Mouse (Mus musculus) myocyte (in vitro differentiated cells): ENCODE data around the gene Piga. TPM values are rescaled to one million over a fixed set of nuclear protein-coding genes. Genes with fewer than 3 reads are reported as not detected.

Experiments used
- H3K27me3 ChIP-seq: one replicate; pipeline ENCODE4 v1.6.1; 2011; ENCODE audit not compliant: control insufficient read depth, insufficient read depth, insufficient read length
- H3K36me3 ChIP-seq: one replicate; pipeline ENCODE4 v1.6.1; 2011; ENCODE audit not compliant: control insufficient read depth, insufficient read depth
- H3K4me2 ChIP-seq: one replicate; pipeline ENCODE4 v1.6.1; 2011; ENCODE audit warnings: low read depth, control low read depth
- H3K4me3 ChIP-seq: one replicate; pipeline ENCODE4 v1.5.1; 2011; ENCODE audit warnings: mild to moderate bottlenecking, control low read depth, moderate library complexity
- H3K79me2 ChIP-seq: one replicate; pipeline ENCODE4 v1.6.1; 2011; ENCODE audit not compliant: control insufficient read depth, insufficient read depth
- H3ac ChIP-seq: one replicate; pipeline ENCODE4 v1.6.1; 2011; ENCODE audit not compliant: control insufficient read depth, insufficient read length
- CEBPB ChIP-seq: IDR thresholded peaks from 2 replicates; pipeline ENCODE4 v1.6.1; 2011; ENCODE audit warnings: mild to moderate bottlenecking, moderate library complexity; ENCODE audit not compliant: poor library complexity, insufficient read depth, severe bottlenecking
- E2F4 ChIP-seq: IDR thresholded peaks from one replicate; pipeline ENCODE4 v1.6.1; 2011; ENCODE audit warnings: mild to moderate bottlenecking, control low read depth, moderate library complexity; ENCODE audit not compliant: insufficient read depth
- MAX ChIP-seq: IDR thresholded peaks from one replicate; pipeline ENCODE4 v1.6.1; 2011; ENCODE audit warnings: low read depth, mild to moderate bottlenecking, control low read depth
- MYOD1 ChIP-seq, 3 experiments: IDR thresholded peaks; one replicate each; pipeline ENCODE4 v1.6.1; 2011; ENCODE audit warnings: control low read depth in 2 of 3, low read depth in 2 of 3, mild to moderate bottlenecking in 2 of 3, moderate library complexity in 1 of 3; ENCODE audit not compliant: insufficient read length in 2 of 3, control insufficient read depth in 1 of 3
- MYOG ChIP-seq, 3 experiments: IDR thresholded peaks; one replicate each; pipeline ENCODE4 v1.6.1; 2011; ENCODE audit warnings: control low read depth in 2 of 3, low read depth in 2 of 3, mild to moderate bottlenecking in 2 of 3; ENCODE audit not compliant: insufficient read length in 2 of 3, control insufficient read depth in 1 of 3, insufficient read depth in 1 of 3
- POLR2A ChIP-seq: IDR thresholded peaks from one replicate; pipeline ENCODE4 v1.6.1; 2011; ENCODE audit warnings: low read depth, mild to moderate bottlenecking, control low read depth, moderate library complexity; ENCODE audit not compliant: insufficient read length
- POLR2AphosphoS2 ChIP-seq: IDR thresholded peaks from one replicate; pipeline ENCODE4 v1.6.1; 2011; ENCODE audit warnings: low read depth, control low read depth; ENCODE audit not compliant: insufficient read length
- REST ChIP-seq: IDR thresholded peaks from one replicate; pipeline ENCODE4 v1.6.1; 2011; ENCODE audit warnings: mild to moderate bottlenecking, control low read depth, moderate library complexity; ENCODE audit not compliant: insufficient read depth, insufficient read length
- SRF ChIP-seq: IDR thresholded peaks from one replicate; pipeline ENCODE4 v1.6.1; 2011; ENCODE audit warnings: low read depth; ENCODE audit not compliant: control insufficient read depth, insufficient read length
- TCF12 ChIP-seq: IDR thresholded peaks from one replicate; pipeline ENCODE4 v1.6.1; 2011; ENCODE audit warnings: mild to moderate bottlenecking, control low read depth; ENCODE audit not compliant: poor library complexity, insufficient read depth, severe bottlenecking
- TCF3 ChIP-seq: IDR thresholded peaks from one replicate; pipeline ENCODE4 v1.6.1; 2011; ENCODE audit warnings: low read depth, control low read depth; ENCODE audit not compliant: insufficient read length
- USF1 ChIP-seq: IDR thresholded peaks from one replicate; pipeline ENCODE4 v1.6.1; 2011; ENCODE audit warnings: low read depth, mild to moderate bottlenecking, control low read depth, moderate library complexity
- polyA plus RNA-seq: library from polyadenylated mRNA; unstranded; fragments of >200 nt; fragmentation: generic; extraction: Trizol; gene quantifications from one replicate; pipeline ENCODE4 v1.2.1, GENCODE M21; 2012; ENCODE audit warnings: missing spikeins

The Piga gene
- polyA plus RNA-seq, 1 experiment: 2.5 TPM

- TF ChIP-seq MAX (no peak), SRF (no peak), MYOD1 (IDR thresholded peaks at IDR 0.05; ENCODE audit: control insufficient read depth in 1 of 3, insufficient read length in 2 of 3, low read depth in 2 of 3) (no peak), TCF12 (no peak), MYOG (IDR thresholded peaks at IDR 0.05; ENCODE audit: control insufficient read depth in 1 of 3, insufficient read depth in 1 of 3, insufficient read length in 2 of 3, low read depth in 2 of 3) (no peak), POLR2A (peak; percentile 25), USF1 (no peak), E2F4 (peak; percentile 42), CEBPB (peak; percentile 68), TCF3 (no peak), POLR2AphosphoS2 (no peak), REST (no peak)
- no peaks in the 10 kb centered on the region for H3K79me2 ChIP-seq
- H3K4me3 ChIP-seq: peak overlapping the region; percentile 14
- peak overlapping the region; percentile 65 for H3K4me2 ChIP-seq
- H3K27me3 ChIP-seq: no peaks in the 10 kb centered on the region
- no peaks in the 10 kb centered on the region for H3K36me3 ChIP-seq
- H3ac ChIP-seq: no peak overlapping the region
Observed at GRCm38 (mm10) chrX:164381618-164382408, 37.8 kb upstream of the Piga start.

GRCm38 (mm10) chrX:164394091-164394490 lies 25.5 kb upstream of the Piga start:
- no peaks in the 10 kb centered on the region for H3K79me2 ChIP-seq
- H3K4me2 ChIP-seq: peak overlapping the region; percentile 34
- H3K36me3 ChIP-seq: no peaks in the 10 kb centered on the region
- no peak overlapping the region for H3ac ChIP-seq
- no peak for TF ChIP-seq POLR2A
- no peak for TF ChIP-seq SRF
- no peak for TF ChIP-seq POLR2AphosphoS2
- TF ChIP-seq MYOD1 (IDR thresholded peaks at IDR 0.05; ENCODE audit: control insufficient read depth in 1 of 3, insufficient read length in 2 of 3, low read depth in 2 of 3): no peak
- TF ChIP-seq CEBPB: no peak
- no peak for TF ChIP-seq E2F4
- TF ChIP-seq TCF3: no peak
- TF ChIP-seq USF1: no peak
- no peak for TF ChIP-seq MAX
- TF ChIP-seq MYOG (IDR thresholded peaks at IDR 0.05; ENCODE audit: control insufficient read depth in 1 of 3, insufficient read depth in 1 of 3, insufficient read length in 2 of 3, low read depth in 2 of 3): no peak
- TF ChIP-seq REST: no peak
- no peak for TF ChIP-seq TCF12
- no peaks in the 10 kb centered on the region for H3K27me3 ChIP-seq
- H3K4me3 ChIP-seq: no peak overlapping the region

GRCm38 (mm10) chrX:164398456-164398855 lies 21.1 kb upstream of the Piga start:
- no peak for TF ChIP-seq TCF3
- TF ChIP-seq SRF: no peak
- TF ChIP-seq MAX: no peak
- TF ChIP-seq CEBPB: no peak
- Histone ChIP-seq H3K4me2 (no peak overlapping the region), H3K79me2 (no peaks in the 10 kb centered on the region), H3K36me3 (no peaks in the 10 kb centered on the region), H3ac (no peak overlapping the region), H3K4me3 (no peak overlapping the region), H3K27me3 (no peaks in the 10 kb centered on the region)

GRCm38 (mm10) chrX:164405080-164405649 lies 14.4 kb upstream of the Piga start:
- no peak for TF ChIP-seq USF1
- TF ChIP-seq REST: no peak
- TF ChIP-seq TCF3: no peak
- TF ChIP-seq CEBPB: no peak
- TF ChIP-seq POLR2A: no peak
- no peak for TF ChIP-seq E2F4
- TF ChIP-seq POLR2AphosphoS2: no peak
- no peak for TF ChIP-seq MYOD1 (IDR thresholded peaks at IDR 0.05; ENCODE audit: control insufficient read depth in 1 of 3, insufficient read length in 2 of 3, low read depth in 2 of 3)
- no peak for TF ChIP-seq TCF12
- TF ChIP-seq MYOG (IDR thresholded peaks at IDR 0.05; ENCODE audit: control insufficient read depth in 1 of 3, insufficient read depth in 1 of 3, insufficient read length in 2 of 3, low read depth in 2 of 3): no peak
- no peak for TF ChIP-seq MAX
- TF ChIP-seq SRF: no peak
- Histone ChIP-seq H3K79me2 (no peaks in the 10 kb centered on the region), H3ac (no peak overlapping the region), H3K4me3 (no peak overlapping the region), H3K4me2 (no peak overlapping the region), H3K27me3 (no peaks in the 10 kb centered on the region), H3K36me3 (no peaks in the 10 kb centered on the region)
